Mouse (Mus musculus) liver, adult 2 months (tissue): ENCODE data around the gene Mrpl10. TPM values are rescaled to one million over a fixed set of nuclear protein-coding genes. Genes with fewer than 3 reads are reported as not detected.

Experiments
- DNase-seq: peaks from one replicate; pipeline ENCODE4 v3.0.0-alpha.2; 2011; ENCODE audit warnings: low read depth, low spot score; ENCODE audit errors: extremely low read depth
- H3K27ac ChIP-seq: fragments of 200-500 bp; replicated peaks from 2 replicates; pipeline ENCODE4 v1.5.1; 2012; ENCODE audit warnings: low read depth, mild to moderate bottlenecking, control low read depth, inconsistent platforms, low read length; ENCODE audit not compliant: insufficient read depth
- H3K27me3 ChIP-seq: fragments of 200-500 bp; 2 replicates; pipeline ENCODE4 v1.6.1; 2012; ENCODE audit warnings: mild to moderate bottlenecking, moderate library complexity, low read length, inconsistent platforms; ENCODE audit not compliant: control insufficient read depth, insufficient read depth
- H3K36me3 ChIP-seq: fragments of 200-500 bp; 2 replicates; pipeline ENCODE4 v1.6.1; 2012; ENCODE audit warnings: low read length, inconsistent platforms; ENCODE audit not compliant: control insufficient read depth, insufficient read depth
- H3K4me1 ChIP-seq: fragments of 200-500 bp; 2 replicates; pipeline ENCODE4 v1.6.1; 2011; ENCODE audit warnings: low read length; ENCODE audit not compliant: control insufficient read depth, insufficient read depth
- H3K4me3 ChIP-seq: fragments of 200-500 bp; 2 replicates; pipeline ENCODE4 v1.5.1; 2011; ENCODE audit warnings: low read depth, mild to moderate bottlenecking, control low read depth, low read length, moderate library complexity; ENCODE audit not compliant: insufficient read depth
- H3K79me2 ChIP-seq: fragments of 200-500 bp; 2 replicates; pipeline ENCODE4 v1.6.1; 2012; ENCODE audit warnings: inconsistent platforms, mild to moderate bottlenecking, low read length, moderate library complexity; ENCODE audit not compliant: control insufficient read depth, insufficient read depth
- H3K9ac ChIP-seq: fragments of 200-500 bp; 2 replicates; pipeline ENCODE4 v1.6.1; 2012; ENCODE audit warnings: low read depth, mild to moderate bottlenecking, control low read depth, inconsistent platforms, low read length
- CTCF ChIP-seq: fragments of 200-500 bp; IDR thresholded peaks from 2 replicates; pipeline ENCODE4 v1.5.1; 2011; ENCODE audit warnings: low read depth, low read length, control low read depth
- POLR2A ChIP-seq: fragments of 200-500 bp; IDR thresholded peaks from 2 replicates; pipeline ENCODE4 v1.6.1; 2011; ENCODE audit warnings: low read length, control low read depth; ENCODE audit not compliant: insufficient read depth; ENCODE audit errors: extremely low read depth
- WGBS: fragments of 180-500 bp; shearing (Covaris S2); methylation state at CpG from one replicate; pipeline ENCODE4 v1.1.7; 2018; 5-methylcytosine and 5-hydroxymethylcytosine counted together
- polyA plus RNA-seq: library from polyadenylated mRNA; depleted of rRNA; stranded (reverse); fragments of >200 nt; gene quantifications from 2 replicates; pipeline ENCODE4 v1.2.3, GENCODE M21; 2012
- total RNA-seq: library from RNA; depleted of rRNA; stranded (reverse); fragments of >200 nt; gene quantifications from 2 replicates; pipeline ENCODE4 v1.2.3, GENCODE M21; 2014

The Mrpl10 gene
- total and polyA plus RNA-seq, 2 experiments: 19.5 to 86.8 TPM

DNA sequence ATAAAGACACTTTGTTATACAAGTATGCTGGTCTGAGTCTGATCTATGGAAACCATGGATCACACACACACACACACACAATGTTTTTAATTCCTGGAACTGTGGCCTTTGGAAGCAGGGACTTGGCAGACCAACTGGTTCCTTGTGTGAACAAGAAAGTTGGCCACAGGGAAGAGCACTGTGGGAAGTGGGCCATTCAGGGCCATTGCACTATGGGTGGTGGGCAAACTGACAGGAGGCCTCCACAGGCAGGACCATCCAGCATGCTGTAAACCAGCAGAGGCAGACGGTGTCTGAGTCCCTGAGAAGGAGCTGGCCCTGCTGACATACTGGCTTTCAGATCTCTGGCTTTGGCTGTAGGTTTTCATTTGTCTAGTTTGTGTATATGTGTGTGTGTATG, 28.0 kb downstream of the Mrpl10 start:
- H3K4me1 ChIP-seq: no peaks in the 10 kb centered on the region
- no peaks in the 10 kb centered on the region for H3K79me2 ChIP-seq
- 95% methylated on average over 1 of the region's 1 CpGs for WGBS
- no peak overlapping the region for H3K27ac ChIP-seq
- no peak for TF ChIP-seq CTCF
- no peak for TF ChIP-seq POLR2A
- no peaks in the 10 kb centered on the region for H3K27me3 ChIP-seq
- no peak overlapping the region for H3K4me3 ChIP-seq
- DNase-seq: no peak
- no peaks in the 10 kb centered on the region for H3K36me3 ChIP-seq
- no peak overlapping the region for H3K9ac ChIP-seq

DNA sequence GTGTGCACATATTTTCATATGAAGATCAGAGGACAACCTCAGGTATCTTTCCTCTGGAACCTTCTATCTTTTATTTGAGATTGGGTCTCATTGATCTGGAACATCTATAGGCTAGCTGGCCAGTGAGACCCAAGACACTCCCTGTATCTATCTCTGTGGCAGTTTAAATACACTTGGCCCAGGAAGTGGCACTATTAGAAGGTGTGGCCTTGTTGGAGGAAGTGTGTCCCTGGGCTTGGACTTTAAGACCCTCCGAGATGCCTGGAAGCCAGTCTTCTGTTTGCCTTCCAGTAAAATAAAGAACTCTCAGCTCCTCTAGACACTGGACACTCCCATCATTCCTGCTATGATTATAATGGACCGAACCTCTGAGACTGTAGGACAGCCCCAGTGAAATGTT, 28.4 kb downstream of the Mrpl10 start:
- Histone ChIP-seq H3K27ac (no peak overlapping the region), H3K27me3 (no peaks in the 10 kb centered on the region), H3K36me3 (no peaks in the 10 kb centered on the region), H3K4me3 (no peak overlapping the region), H3K9ac (no peak overlapping the region), H3K79me2 (no peaks in the 10 kb centered on the region), H3K4me1 (no peaks in the 10 kb centered on the region)
- 87% methylated on average over 2 of the region's 2 CpGs for WGBS
- TF ChIP-seq POLR2A: no peak
- TF ChIP-seq CTCF: no peak
- DNase-seq: no peak

GRCm38 (mm10) chr11:97071129-97071528, 29.8 kb downstream of the Mrpl10 start:
- WGBS: 74% methylated on average over 1 of the region's 1 CpGs
- Histone ChIP-seq H3K27ac (no peak overlapping the region), H3K79me2 (no peaks in the 10 kb centered on the region), H3K9ac (no peak overlapping the region), H3K4me3 (no peak overlapping the region), H3K27me3 (no peaks in the 10 kb centered on the region), H3K4me1 (no peaks in the 10 kb centered on the region), H3K36me3 (no peaks in the 10 kb centered on the region)
- no peak for TF ChIP-seq CTCF
- no peak for DNase-seq

DNA sequence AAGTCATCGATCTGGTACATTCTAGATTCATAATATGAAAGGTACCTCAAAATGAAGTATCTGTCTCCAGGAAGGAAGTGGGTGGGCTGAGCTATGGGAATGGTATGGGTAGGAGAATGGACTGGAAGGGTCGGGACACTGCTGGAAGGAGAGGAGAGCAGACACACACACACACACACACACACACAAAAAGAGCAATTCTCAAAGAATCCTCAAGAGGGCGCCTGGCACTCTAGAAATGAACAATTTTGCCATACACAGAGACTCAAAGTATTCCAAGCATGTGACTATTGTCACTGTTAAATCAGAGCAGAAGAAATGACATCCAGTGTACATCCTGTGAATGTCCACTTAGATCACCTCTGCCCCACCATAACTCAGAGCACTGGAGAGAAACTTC, 31.2 kb downstream of the Mrpl10 start:
- Histone ChIP-seq H3K27ac (no peak overlapping the region), H3K27me3 (no peaks in the 10 kb centered on the region), H3K79me2 (no peaks in the 10 kb centered on the region), H3K4me3 (no peak overlapping the region), H3K9ac (no peak overlapping the region), H3K36me3 (no peaks in the 10 kb centered on the region), H3K4me1 (no peaks in the 10 kb centered on the region)
- TF ChIP-seq POLR2A (no peak), CTCF (peak; percentile 28; the same call in 1 of the 2 replicates)
- peak; percentile 28 for DNase-seq
- 31% methylated on average over 3 of the region's 3 CpGs for WGBS

- no peaks in the 10 kb centered on the region for H3K4me1 ChIP-seq
- no peak for TF ChIP-seq POLR2A
- TF ChIP-seq CTCF: no peak
- no peaks in the 10 kb centered on the region for H3K27me3 ChIP-seq
- no peaks in the 10 kb centered on the region for H3K36me3 ChIP-seq
- H3K9ac ChIP-seq: no peak overlapping the region
- no peak overlapping the region for H3K27ac ChIP-seq
- H3K79me2 ChIP-seq: no peaks in the 10 kb centered on the region
- no peak overlapping the region for H3K4me3 ChIP-seq
- WGBS: 67% methylated on average over 8 of the region's 8 CpGs
- DNase-seq: no peak
Measured at GRCm38 (mm10) chr11:97074235-97074634, 32.9 kb downstream of the Mrpl10 start.

- Histone ChIP-seq H3K4me3 (no peak overlapping the region), H3K27ac (no peak overlapping the region), H3K79me2 (no peaks in the 10 kb centered on the region), H3K9ac (no peak overlapping the region), H3K36me3 (no peaks in the 10 kb centered on the region), H3K27me3 (0 out of 2 replicates have a peak, but pooled peaks cover 2% of the 10 kb centered on the region), H3K4me1 (no peaks in the 10 kb centered on the region)
- 47% methylated on average over 4 of the region's 4 CpGs for WGBS
- DNase-seq: no peak
- TF ChIP-seq POLR2A: no peak
- no peak for TF ChIP-seq CTCF
Measured at GRCm38 (mm10) chr11:97078751-97079150, 37.4 kb downstream of the Mrpl10 start.
